Mouse (Mus musculus): ENCODE results near the gene Actl7a. TPM values are rescaled to one million over a fixed set of nuclear protein-coding genes. Genes with fewer than 3 reads are reported as not detected.

Actl7a gene
- polyA plus RNA-seq (2014; fragmentation: Illumina TruSeq; extraction: RNeasy Lipid Tissue Mini Kit (QIAGEN cat#74804); ENCODE audit: low read depth, low replicate concordance), result not detected

DNA sequence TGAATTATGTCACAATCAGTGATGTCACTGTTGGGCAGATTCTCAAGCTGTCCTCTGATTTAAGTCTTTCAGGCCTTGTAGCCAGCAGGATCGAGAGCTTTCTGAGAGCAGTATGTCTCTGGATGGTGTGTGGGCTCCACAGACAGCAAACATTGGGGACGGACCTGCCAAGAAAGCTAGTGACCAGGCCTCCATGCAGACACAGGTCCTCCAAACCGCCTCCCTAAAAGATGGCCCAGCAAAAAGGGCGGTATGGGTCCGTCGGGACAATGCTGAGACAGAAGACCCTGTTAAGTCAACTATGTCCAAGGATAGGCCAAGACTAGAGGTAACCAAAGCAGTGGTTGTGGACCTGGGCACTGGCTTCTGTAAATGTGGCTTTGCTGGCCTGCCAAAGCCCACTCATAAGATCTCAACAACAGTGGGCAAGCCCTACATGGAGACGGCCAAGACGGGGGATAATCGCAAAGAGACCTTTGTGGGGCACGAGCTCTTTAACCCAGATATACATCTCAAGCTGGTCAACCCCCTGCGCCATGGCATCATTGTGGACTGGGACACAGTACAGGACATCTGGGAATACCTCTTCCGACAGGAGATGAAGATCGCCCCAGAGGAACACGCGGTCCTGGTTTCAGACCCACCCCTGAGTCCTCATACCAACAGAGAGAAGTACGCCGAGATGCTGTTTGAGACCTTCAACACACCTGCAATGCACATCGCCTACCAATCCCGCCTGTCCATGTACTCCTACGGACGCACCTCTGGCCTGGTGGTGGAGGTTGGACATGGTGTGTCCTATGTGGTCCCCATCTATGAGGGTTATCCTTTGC, at the start of gene Actl7a:
TSS of gene Actl7a (plus strand) at position 51 of the 833 bp plus-strand sequence.

DNA sequence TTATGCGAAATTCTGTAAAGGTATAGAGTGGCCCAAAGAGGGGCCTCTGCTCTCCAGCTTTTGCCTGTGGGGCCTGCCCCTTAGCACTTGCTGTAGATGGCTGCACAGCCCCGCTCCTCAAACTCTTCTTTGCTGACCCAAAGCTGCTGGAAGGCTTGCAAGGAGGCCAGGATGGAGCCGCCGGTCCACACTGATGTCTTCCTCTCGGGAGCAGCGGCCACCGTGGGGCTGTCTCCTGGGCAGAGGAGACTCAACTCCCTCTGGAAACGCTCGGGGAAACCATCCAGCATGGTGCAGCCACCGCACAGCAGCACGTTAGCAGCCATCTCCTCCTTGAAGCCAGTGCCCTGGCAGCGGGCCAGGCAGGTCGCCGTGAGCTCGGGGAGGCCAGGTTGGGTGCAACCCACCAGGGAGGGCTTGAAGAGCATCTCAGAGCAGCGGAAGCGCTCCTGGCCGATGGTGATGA, 3.2 kb upstream of the Actl7a start, which contains the start of gene Gm26657:
TSS of gene Gm26657 (plus strand) at position 51 of the 466 bp plus-strand sequence.

DNA sequence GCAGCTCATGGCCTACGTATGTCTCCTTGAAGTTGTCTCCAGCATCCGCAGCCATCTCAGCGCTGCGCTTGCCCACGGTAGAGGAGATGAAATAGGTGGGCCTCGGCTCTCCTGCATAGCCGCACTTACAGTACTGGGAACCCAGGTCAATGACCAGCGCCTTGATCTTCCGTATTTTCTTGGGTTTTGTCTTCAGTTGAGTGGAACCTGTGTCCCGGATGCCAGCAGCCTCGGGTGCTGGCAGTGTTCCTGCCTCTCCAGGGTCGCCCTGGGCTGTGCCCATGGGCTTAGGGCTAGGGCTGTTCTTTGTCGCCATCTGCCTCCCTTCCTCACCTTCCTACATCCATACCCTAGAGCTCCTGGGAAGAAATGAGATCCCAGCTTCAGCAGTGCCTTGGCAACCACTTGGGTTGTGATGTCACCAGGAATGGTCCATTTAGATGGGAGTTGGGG, 2.1 kb upstream of the Actl7a start, which contains the start of gene Actl7b:
TSS of gene Actl7b (minus strand) at position 403 of the 453 bp plus-strand sequence.

Other genes starting within 250 kb of the Actl7a start
- not detected for gene Gm26657, start 3.3 kb upstream of the Actl7a start, polyA plus RNA-seq (2014; fragmentation: Illumina TruSeq; extraction: RNeasy Lipid Tissue Mini Kit (QIAGEN cat#74804); ENCODE audit: low read depth, low replicate concordance)
- gene Actl7b, start 2.0 kb upstream of the Actl7a start, polyA plus RNA-seq (2014; fragmentation: Illumina TruSeq; extraction: RNeasy Lipid Tissue Mini Kit (QIAGEN cat#74804); ENCODE audit: low read depth, low replicate concordance), result not detected
- gene Elp1, start 58.9 kb downstream of the Actl7a start, polyA plus RNA-seq (2014; fragmentation: Illumina TruSeq; extraction: RNeasy Lipid Tissue Mini Kit (QIAGEN cat#74804); ENCODE audit: low read depth, low replicate concordance), result 49.2 TPM
- 25.0 TPM for gene Fam206a, start 58.9 kb downstream of the Actl7a start, polyA plus RNA-seq (2014; fragmentation: Illumina TruSeq; extraction: RNeasy Lipid Tissue Mini Kit (QIAGEN cat#74804); ENCODE audit: low read depth, low replicate concordance)
- gene Ctnnal1, start 121.8 kb downstream of the Actl7a start, polyA plus RNA-seq (2014; fragmentation: Illumina TruSeq; extraction: RNeasy Lipid Tissue Mini Kit (QIAGEN cat#74804); ENCODE audit: low read depth, low replicate concordance), result 26.1 TPM
- 91.4 TPM for gene Tmem245, start 204.0 kb downstream of the Actl7a start, polyA plus RNA-seq (2014; fragmentation: Illumina TruSeq; extraction: RNeasy Lipid Tissue Mini Kit (QIAGEN cat#74804); ENCODE audit: low read depth, low replicate concordance)
- gene Frrs1l, start 247.0 kb downstream of the Actl7a start, polyA plus RNA-seq (2014; fragmentation: Illumina TruSeq; extraction: RNeasy Lipid Tissue Mini Kit (QIAGEN cat#74804); ENCODE audit: low read depth, low replicate concordance), result 1.3 TPM

Measured in adrenal gland, adult 10 weeks (tissue).